Mouse (Mus musculus): ENCODE results near the gene Rassf7. TPM values are rescaled to one million over a fixed set of nuclear protein-coding genes. Genes with fewer than 3 reads are reported as not detected.
A peak's percentile ranks its signal among the peaks of the same experiment; 100 is the strongest.

Rassf7 gene
- polyA plus RNA-seq, 1 experiment from 2014 or later, result 17.5 TPM

- under 1% methylated on average over 34 of the region's 43 CpGs for WGBS (ENCODE audit: insufficient replicate concordance)
- peak; percentile 33 for ATAC-seq (replicated peaks; ENCODE audit: insufficient number of reproducible peaks, low FRiP score, low TSS enrichment)
Observed at GRCm38 (mm10) chr7:141193348-141193856, 22.3 kb upstream of the Rassf7 start.

GRCm38 (mm10) chr7:141193948-141194347 is 21.7 kb upstream of the Rassf7 start, which contains the start of the genes Hras and Lrrc56:
TSS of gene Hras (minus strand) at chr7:141194005.
TSS of gene Lrrc56 (plus strand) at chr7:141194157.
- ATAC-seq (replicated peaks; ENCODE audit: insufficient number of reproducible peaks, low FRiP score, low TSS enrichment), result peak; percentile 94
- Histone ChIP-seq H3K27me3 (ENCODE audit: control insufficient read depth, insufficient read depth, low read length) (no peaks in the 10 kb centered on the region), H3K27ac (ENCODE audit: low read depth, low read length) (peak within 1 kb of the TSS; percentile 77), H3K4me3 (ENCODE audit: low read depth, low read length) (peak within 1 kb of the TSS; percentile 90), H3K36me3 (ENCODE audit: control insufficient read depth, insufficient read depth, low read length) (peaks cover 12% of the 10 kb centered on the region), H3K4me1 (ENCODE audit: control insufficient read depth, insufficient read depth, low read length) (peaks cover 16% of the 10 kb centered on the region), H3K9ac (ENCODE audit: low read depth, low read length) (peak within 1 kb of the TSS; percentile 95), H3K4me2 (peak within 1 kb of the TSS; percentile 74), H3K9me3 (replicated peaks; ENCODE audit: control insufficient read depth, low read length) (no peaks in the 10 kb centered on the region)
- WGBS (ENCODE audit: insufficient replicate concordance), result under 1% methylated on average over 39 of the region's 39 CpGs

More at GRCm38 (mm10) chr7:141193348-141193856, 22.3 kb upstream of the Rassf7 start:
- peak overlapping the region; percentile 74 for H3K4me2 ChIP-seq
- H3K36me3 ChIP-seq (ENCODE audit: control insufficient read depth, insufficient read depth, low read length), result peaks cover 12% of the 10 kb centered on the region
- peak overlapping the region; percentile 77 for H3K27ac ChIP-seq (ENCODE audit: low read depth, low read length)
- H3K9me3 ChIP-seq (replicated peaks; ENCODE audit: control insufficient read depth, low read length), result no peaks in the 10 kb centered on the region
- peak overlapping the region; percentile 90 for H3K4me3 ChIP-seq (ENCODE audit: low read depth, low read length)
- peak overlapping the region; percentile 95 for H3K9ac ChIP-seq (ENCODE audit: low read depth, low read length)
- H3K27me3 ChIP-seq (ENCODE audit: control insufficient read depth, insufficient read depth, low read length), result no peaks in the 10 kb centered on the region
- peaks cover 16% of the 10 kb centered on the region for H3K4me1 ChIP-seq (ENCODE audit: control insufficient read depth, insufficient read depth, low read length)

- H3K27ac ChIP-seq (ENCODE audit: low read depth, low read length), result peak overlapping the region; percentile 46; the same call in 1 of the 2 replicates
- no peaks in the 10 kb centered on the region for H3K27me3 ChIP-seq (ENCODE audit: control insufficient read depth, insufficient read depth, low read length)
- peak overlapping the region; percentile 74 for H3K4me2 ChIP-seq
- H3K36me3 ChIP-seq (ENCODE audit: control insufficient read depth, insufficient read depth, low read length), result peaks cover 10% of the 10 kb centered on the region
- ATAC-seq (replicated peaks; ENCODE audit: insufficient number of reproducible peaks, low FRiP score, low TSS enrichment), result no peak
- WGBS (ENCODE audit: insufficient replicate concordance), result under 1% methylated on average over 23 of the region's 23 CpGs
- H3K9ac ChIP-seq (ENCODE audit: low read depth, low read length), result peak overlapping the region; percentile 95
- H3K4me1 ChIP-seq (ENCODE audit: control insufficient read depth, insufficient read depth, low read length), result peaks cover 16% of the 10 kb centered on the region
- H3K4me3 ChIP-seq (ENCODE audit: low read depth, low read length), result peak overlapping the region; percentile 90
- H3K9me3 ChIP-seq (replicated peaks; ENCODE audit: control insufficient read depth, low read length), result no peaks in the 10 kb centered on the region
Observed at GRCm38 (mm10) chr7:141194409-141194808, 21.3 kb upstream of the Rassf7 start.

- ATAC-seq (replicated peaks; ENCODE audit: insufficient number of reproducible peaks, low FRiP score, low TSS enrichment), result no peak
- Histone ChIP-seq H3K9ac (ENCODE audit: low read depth, low read length) (peak overlapping the region; percentile 95), H3K27me3 (ENCODE audit: control insufficient read depth, insufficient read depth, low read length) (no peaks in the 10 kb centered on the region), H3K4me1 (ENCODE audit: control insufficient read depth, insufficient read depth, low read length) (peaks cover 16% of the 10 kb centered on the region), H3K9me3 (replicated peaks; ENCODE audit: control insufficient read depth, low read length) (no peaks in the 10 kb centered on the region), H3K4me2 (peak overlapping the region; percentile 74), H3K27ac (ENCODE audit: low read depth, low read length) (peak overlapping the region; percentile 64; the same call in 1 of the 2 replicates), H3K4me3 (ENCODE audit: low read depth, low read length) (peak overlapping the region; percentile 90), H3K36me3 (ENCODE audit: control insufficient read depth, insufficient read depth, low read length) (peaks cover 10% of the 10 kb centered on the region)
- WGBS (ENCODE audit: insufficient replicate concordance), result under 1% methylated on average over 28 of the region's 28 CpGs
Observed at GRCm38 (mm10) chr7:141194830-141195229, 20.8 kb upstream of the Rassf7 start.

- WGBS (ENCODE audit: insufficient replicate concordance), result 96% methylated on average over 2 of the region's 2 CpGs
- Histone ChIP-seq H3K4me2 (no peak overlapping the region), H3K27me3 (ENCODE audit: control insufficient read depth, insufficient read depth, low read length) (no peaks in the 10 kb centered on the region), H3K36me3 (ENCODE audit: control insufficient read depth, insufficient read depth, low read length) (peaks cover 4% of the 10 kb centered on the region), H3K27ac (ENCODE audit: low read depth, low read length) (no peak overlapping the region), H3K9ac (ENCODE audit: low read depth, low read length) (no peak overlapping the region), H3K4me3 (ENCODE audit: low read depth, low read length) (no peak overlapping the region), H3K9me3 (replicated peaks; ENCODE audit: control insufficient read depth, low read length) (no peaks in the 10 kb centered on the region), H3K4me1 (ENCODE audit: control insufficient read depth, insufficient read depth, low read length) (peaks cover 16% of the 10 kb centered on the region)
- no peak for ATAC-seq (replicated peaks; ENCODE audit: insufficient number of reproducible peaks, low FRiP score, low TSS enrichment)
Observed at GRCm38 (mm10) chr7:141195754-141196153, 19.9 kb upstream of the Rassf7 start.

GRCm38 (mm10) chr7:141196619-141197282 is 18.9 kb upstream of the Rassf7 start:
- H3K27ac ChIP-seq (ENCODE audit: low read depth, low read length), result no peak overlapping the region

GRCm38 (mm10) chr7:141198121-141198520 is 17.5 kb upstream of the Rassf7 start:
- Histone ChIP-seq H3K9ac (ENCODE audit: low read depth, low read length) (no peak overlapping the region), H3K36me3 (ENCODE audit: control insufficient read depth, insufficient read depth, low read length) (no peaks in the 10 kb centered on the region), H3K9me3 (replicated peaks; ENCODE audit: control insufficient read depth, low read length) (no peaks in the 10 kb centered on the region), H3K4me3 (ENCODE audit: low read depth, low read length) (no peak overlapping the region), H3K27me3 (ENCODE audit: control insufficient read depth, insufficient read depth, low read length) (no peaks in the 10 kb centered on the region), H3K4me1 (ENCODE audit: control insufficient read depth, insufficient read depth, low read length) (peaks cover 6% of the 10 kb centered on the region; the same call in 1 of the 2 replicates), H3K27ac (ENCODE audit: low read depth, low read length) (no peak overlapping the region), H3K4me2 (no peak overlapping the region)
- 82% methylated on average over 4 of the region's 4 CpGs for WGBS (ENCODE audit: insufficient replicate concordance)
- ATAC-seq (replicated peaks; ENCODE audit: insufficient number of reproducible peaks, low FRiP score, low TSS enrichment), result no peak

More at GRCm38 (mm10) chr7:141196619-141197282, 18.9 kb upstream of the Rassf7 start:
- Histone ChIP-seq H3K27me3 (ENCODE audit: control insufficient read depth, insufficient read depth, low read length) (no peaks in the 10 kb centered on the region), H3K4me1 (ENCODE audit: control insufficient read depth, insufficient read depth, low read length) (peaks cover 16% of the 10 kb centered on the region), H3K9me3 (replicated peaks; ENCODE audit: control insufficient read depth, low read length) (no peaks in the 10 kb centered on the region), H3K4me3 (ENCODE audit: low read depth, low read length) (no peak overlapping the region), H3K4me2 (no peak overlapping the region), H3K9ac (ENCODE audit: low read depth, low read length) (no peak overlapping the region), H3K36me3 (ENCODE audit: control insufficient read depth, insufficient read depth, low read length) (no peaks in the 10 kb centered on the region)
- ATAC-seq (replicated peaks; ENCODE audit: insufficient number of reproducible peaks, low FRiP score, low TSS enrichment), result no peak
- 81% methylated on average over 8 of the region's 8 CpGs for WGBS (ENCODE audit: insufficient replicate concordance)

GRCm38 (mm10) chr7:141204546-141204945 is 11.1 kb upstream of the Rassf7 start:
- WGBS (ENCODE audit: insufficient replicate concordance), result 74% methylated on average over 3 of the region's 3 CpGs
- Histone ChIP-seq H3K27me3 (ENCODE audit: control insufficient read depth, insufficient read depth, low read length) (peaks cover 3% of the 10 kb centered on the region; the same call in 1 of the 2 replicates), H3K9ac (ENCODE audit: low read depth, low read length) (no peak overlapping the region), H3K4me3 (ENCODE audit: low read depth, low read length) (no peak overlapping the region), H3K4me2 (no peak overlapping the region), H3K36me3 (ENCODE audit: control insufficient read depth, insufficient read depth, low read length) (no peaks in the 10 kb centered on the region), H3K4me1 (ENCODE audit: control insufficient read depth, insufficient read depth, low read length) (no peaks in the 10 kb centered on the region; the same call in 1 of the 2 replicates), H3K9me3 (replicated peaks; ENCODE audit: control insufficient read depth, low read length) (no peaks in the 10 kb centered on the region), H3K27ac (ENCODE audit: low read depth, low read length) (no peak overlapping the region)
- ATAC-seq (replicated peaks; ENCODE audit: insufficient number of reproducible peaks, low FRiP score, low TSS enrichment), result no peak

Measured in heart, embryonic 11.5 days (tissue).